10 mouse cellular contexts compared by ENCODE assay signal in the genomic region with DNA sequence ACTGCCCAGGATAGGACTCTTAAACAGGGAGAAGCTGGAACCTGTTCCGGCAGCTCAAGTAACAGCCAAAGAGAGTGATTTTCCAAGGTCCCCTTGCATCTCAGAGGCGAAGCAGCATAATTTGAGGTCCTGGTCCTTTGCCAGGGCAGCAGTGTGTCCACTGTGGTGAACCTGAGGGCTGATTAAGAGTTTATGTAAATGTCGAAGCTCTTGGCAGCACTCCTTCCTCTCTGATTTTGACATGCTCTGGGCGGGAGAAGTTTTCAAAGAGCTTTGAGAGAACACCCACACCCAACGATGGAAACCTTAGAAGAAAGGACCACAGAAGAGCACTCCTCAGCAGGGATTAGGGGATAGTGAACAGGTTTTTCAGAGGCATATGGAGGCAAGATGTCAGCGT.
DNase-seq lines count a peak whose midpoint lies in the region; ATAC-seq and TF ChIP-seq lines count a peak whose summit lies in the region.
"Had no signal": no experiment of that assay in that cellular context is flagged by ENCODE, and none has a peak within 500 bp of the region (broad histone marks: within the 10 kb centered on the region; RNA-seq: fewer than 3 reads in every experiment).

No protein-coding gene starts in this region.

- no peak overlapping the region for H3K4me3 ChIP-seq in embryonic fibroblast, embryonic 13.5 days (ENCODE audit: insufficient read depth, low read length)

- TF ChIP-seq POLR2A in embryonic fibroblast, embryonic 13.5 days (IDR thresholded peaks at IDR 0.05; ENCODE audit: low read depth, low read length): no peak

- peak overlapping the region; percentile 35; the same call in 1 of the 2 replicates for H3K27ac ChIP-seq in embryonic fibroblast, embryonic 13.5 days (ENCODE audit: insufficient read depth, low read length)

- intact Hi-C loops in left cerebral cortex, postnatal 10 days (cut with DNase I): no loop called here

- ATAC-seq in megakaryocyte, adult 5-6 weeks (ENCODE audit: poor library complexity, severe bottlenecking): no peak

- H3K4me1 ChIP-seq in embryonic fibroblast, embryonic 13.5 days (ENCODE audit: control insufficient read depth, insufficient read depth, low read length): peaks cover 7% of the 10 kb centered on the region

- no peak for TF ChIP-seq CTCF in embryonic fibroblast, embryonic 13.5 days (IDR thresholded peaks at IDR 0.05; ENCODE audit: borderline replicate concordance, insufficient read depth, low read length)

- peak; percentile 22 to 45 for DNase-seq in cerebellum, postnatal 25 days
- no peak for DNase-seq in cerebellum, adult 11-12 months
- DNase-seq in layer of hippocampus, postnatal 10 days (ENCODE audit: low spot score in 2 of 2): peak; percentile 16 to 47
- no peak for DNase-seq in layer of hippocampus, adult 9-11 months
- peak; percentile 88 to 93 for DNase-seq in kidney, postnatal 36 days
- DNase-seq in left cerebral cortex, postnatal 10 days (ENCODE audit: extremely low spot score in 1 of 2, low spot score in 2 of 2): no peak
- DNase-seq: gastrocnemius, postnatal 10 days; lung, postnatal 10 days had no signal

Comparison
In these comparisons a context has a peak if more than half of its experiments do, and no peak if none do; other contexts are left out.
1. DNase-seq: peak in cerebellum, postnatal 25 days (2 of 2), layer of hippocampus, postnatal 10 days (2 of 2) and kidney, postnatal 36 days (2 of 2); none in cerebellum, adult 11-12 months (single experiment), layer of hippocampus, adult 9-11 months (single experiment) and left cerebral cortex, postnatal 10 days (0 of 2).